Mouse (Mus musculus): ENCODE data around the gene Zfp61. TPM values are rescaled to one million over a fixed set of nuclear protein-coding genes. Genes with fewer than 3 reads are reported as not detected.

The Zfp61 gene
- polyA plus RNA-seq, 1 experiment from 2014 or later = 58.8 TPM

GRCm38 (mm10) chr7:24315726-24316566, 14.9 kb upstream of the Zfp61 start:
- ATAC-seq (replicated peaks; ENCODE audit: insufficient number of reproducible peaks, low FRiP score, low TSS enrichment, low read depth) (no peak; the same call in none of the 2 replicates), DNase-seq (ENCODE audit: low spot score) (no peak)
- 33% methylated on average over 29 of the region's 29 CpGs for WGBS

GRCm38 (mm10) chr7:24299823-24300481, 1.1 kb downstream of the Zfp61 start:
- H3K9ac ChIP-seq (replicated peaks; ENCODE audit: low read length) = peak overlapping the region; percentile 77
- peak overlapping the region; percentile 50 for H3K4me3 ChIP-seq (ENCODE audit: low read depth, low read length)
- H3K27ac ChIP-seq (replicated peaks; ENCODE audit: low read depth, low read length) = peak overlapping the region; percentile 87
- no peaks in the 10 kb centered on the region for H3K27me3 ChIP-seq (ENCODE audit: control insufficient read depth, insufficient read depth, low read length)
- under 1% methylated on average over 18 of the region's 18 CpGs for WGBS
- peak overlapping the region; percentile 78 for H3K4me2 ChIP-seq (ENCODE audit: low read depth, low read length)
- no peaks in the 10 kb centered on the region for H3K4me1 ChIP-seq (ENCODE audit: control insufficient read depth, insufficient read depth, low read length)
- peaks cover 14% of the 10 kb centered on the region for H3K36me3 ChIP-seq (replicated peaks; ENCODE audit: control insufficient read depth, insufficient read depth, low read depth, low read length)
- DNase-seq (ENCODE audit: low spot score) = peak; percentile 43
- peak; percentile 32 for ATAC-seq (replicated peaks; ENCODE audit: insufficient number of reproducible peaks, low FRiP score, low TSS enrichment, low read depth)
- H3K9me3 ChIP-seq (replicated peaks; ENCODE audit: control insufficient read depth, low read length) = no peaks in the 10 kb centered on the region

More at GRCm38 (mm10) chr7:24315726-24316566, 14.9 kb upstream of the Zfp61 start:
- Histone ChIP-seq H3K9me3 (replicated peaks; ENCODE audit: control insufficient read depth, low read length) (no peaks in the 10 kb centered on the region), H3K4me1 (ENCODE audit: control insufficient read depth, insufficient read depth, low read length) (no peaks in the 10 kb centered on the region), H3K4me3 (ENCODE audit: low read depth, low read length) (peak overlapping the region; percentile 49), H3K27me3 (ENCODE audit: control insufficient read depth, insufficient read depth, low read length) (no peaks in the 10 kb centered on the region), H3K4me2 (ENCODE audit: low read depth, low read length) (peak overlapping the region; percentile 66), H3K36me3 (replicated peaks; ENCODE audit: control insufficient read depth, insufficient read depth, low read depth, low read length) (no peaks in the 10 kb centered on the region), H3K9ac (replicated peaks; ENCODE audit: low read length) (peak overlapping the region; percentile 79), H3K27ac (replicated peaks; ENCODE audit: low read depth, low read length) (no peak overlapping the region)

GRCm38 (mm10) chr7:24298973-24299708, 1.9 kb downstream of the Zfp61 start:
- WGBS = under 1% methylated on average over 41 of the region's 47 CpGs
- DNase-seq (ENCODE audit: low spot score) (peak; percentile 95), ATAC-seq (replicated peaks; ENCODE audit: insufficient number of reproducible peaks, low FRiP score, low TSS enrichment, low read depth) (peak; percentile 84)
- Histone ChIP-seq H3K4me3 (ENCODE audit: low read depth, low read length) (peak overlapping the region; percentile 50), H3K4me2 (ENCODE audit: low read depth, low read length) (peak overlapping the region; percentile 78), H3K9me3 (replicated peaks; ENCODE audit: control insufficient read depth, low read length) (no peaks in the 10 kb centered on the region), H3K9ac (replicated peaks; ENCODE audit: low read length) (peak overlapping the region; percentile 77), H3K27me3 (ENCODE audit: control insufficient read depth, insufficient read depth, low read length) (no peaks in the 10 kb centered on the region), H3K4me1 (ENCODE audit: control insufficient read depth, insufficient read depth, low read length) (no peaks in the 10 kb centered on the region), H3K36me3 (replicated peaks; ENCODE audit: control insufficient read depth, insufficient read depth, low read depth, low read length) (peaks cover 16% of the 10 kb centered on the region), H3K27ac (replicated peaks; ENCODE audit: low read depth, low read length) (peak overlapping the region; percentile 87)

GRCm38 (mm10) chr7:24298635-24298972, 2.4 kb downstream of the Zfp61 start:
- ATAC-seq (replicated peaks; ENCODE audit: insufficient number of reproducible peaks, low FRiP score, low TSS enrichment, low read depth) = peak; percentile 27; the same call in 1 of the 2 replicates
- Histone ChIP-seq H3K9me3 (replicated peaks; ENCODE audit: control insufficient read depth, low read length) (no peaks in the 10 kb centered on the region), H3K9ac (replicated peaks; ENCODE audit: low read length) (peak overlapping the region; percentile 77), H3K4me2 (ENCODE audit: low read depth, low read length) (peak overlapping the region; percentile 78), H3K4me1 (ENCODE audit: control insufficient read depth, insufficient read depth, low read length) (no peaks in the 10 kb centered on the region), H3K27me3 (ENCODE audit: control insufficient read depth, insufficient read depth, low read length) (no peaks in the 10 kb centered on the region), H3K27ac (replicated peaks; ENCODE audit: low read depth, low read length) (peak overlapping the region; percentile 87), H3K4me3 (ENCODE audit: low read depth, low read length) (peak overlapping the region; percentile 50), H3K36me3 (replicated peaks; ENCODE audit: control insufficient read depth, insufficient read depth, low read depth, low read length) (peaks cover 16% of the 10 kb centered on the region)
- DNase-seq (ENCODE audit: low spot score) = no peak
- WGBS = under 1% methylated on average over 12 of the region's 12 CpGs

- H3K4me2 ChIP-seq (ENCODE audit: low read depth, low read length) = peak overlapping the region; percentile 78; the same call in 1 of the 2 replicates
- H3K27me3 ChIP-seq (ENCODE audit: control insufficient read depth, insufficient read depth, low read length) = no peaks in the 10 kb centered on the region
- H3K4me3 ChIP-seq (ENCODE audit: low read depth, low read length) = peak overlapping the region; percentile 50
- 92% methylated on average over 15 of the region's 15 CpGs for WGBS
- H3K9ac ChIP-seq (replicated peaks; ENCODE audit: low read length) = peak overlapping the region; percentile 77; the same call in 1 of the 2 replicates
- ATAC-seq (replicated peaks; ENCODE audit: insufficient number of reproducible peaks, low FRiP score, low TSS enrichment, low read depth) (no peak), DNase-seq (ENCODE audit: low spot score) (no peak)
- peaks cover 17% of the 10 kb centered on the region for H3K36me3 ChIP-seq (replicated peaks; ENCODE audit: control insufficient read depth, insufficient read depth, low read depth, low read length)
- no peaks in the 10 kb centered on the region for H3K9me3 ChIP-seq (replicated peaks; ENCODE audit: control insufficient read depth, low read length)
- no peak overlapping the region for H3K27ac ChIP-seq (replicated peaks; ENCODE audit: low read depth, low read length)
- H3K4me1 ChIP-seq (ENCODE audit: control insufficient read depth, insufficient read depth, low read length) = no peaks in the 10 kb centered on the region
Measured at GRCm38 (mm10) chr7:24297361-24298095, 3.5 kb downstream of the Zfp61 start.

- no peaks in the 10 kb centered on the region for H3K27me3 ChIP-seq (ENCODE audit: control insufficient read depth, insufficient read depth, low read length)
- DNase-seq (ENCODE audit: low spot score) (no peak), ATAC-seq (replicated peaks; ENCODE audit: insufficient number of reproducible peaks, low FRiP score, low TSS enrichment, low read depth) (no peak)
- no peak overlapping the region for H3K4me3 ChIP-seq (ENCODE audit: low read depth, low read length)
- H3K4me1 ChIP-seq (ENCODE audit: control insufficient read depth, insufficient read depth, low read length) = no peaks in the 10 kb centered on the region
- peaks cover 26% of the 10 kb centered on the region for H3K36me3 ChIP-seq (replicated peaks; ENCODE audit: control insufficient read depth, insufficient read depth, low read depth, low read length)
- no peaks in the 10 kb centered on the region for H3K9me3 ChIP-seq (replicated peaks; ENCODE audit: control insufficient read depth, low read length)
- WGBS = 98% methylated on average over 7 of the region's 7 CpGs
- no peak overlapping the region for H3K4me2 ChIP-seq (ENCODE audit: low read depth, low read length)
- no peak overlapping the region for H3K9ac ChIP-seq (replicated peaks; ENCODE audit: low read length)
- no peak overlapping the region for H3K27ac ChIP-seq (replicated peaks; ENCODE audit: low read depth, low read length)
Measured at GRCm38 (mm10) chr7:24296386-24296785, 4.6 kb downstream of the Zfp61 start.

- Histone ChIP-seq H3K4me1 (ENCODE audit: control insufficient read depth, insufficient read depth, low read length) (no peaks in the 10 kb centered on the region), H3K4me3 (ENCODE audit: low read depth, low read length) (no peak overlapping the region), H3K27ac (replicated peaks; ENCODE audit: low read depth, low read length) (no peak overlapping the region), H3K9ac (replicated peaks; ENCODE audit: low read length) (no peak overlapping the region), H3K27me3 (ENCODE audit: control insufficient read depth, insufficient read depth, low read length) (no peaks in the 10 kb centered on the region), H3K9me3 (replicated peaks; ENCODE audit: control insufficient read depth, low read length) (no peaks in the 10 kb centered on the region), H3K4me2 (ENCODE audit: low read depth, low read length) (no peak overlapping the region), H3K36me3 (replicated peaks; ENCODE audit: control insufficient read depth, insufficient read depth, low read depth, low read length) (peaks cover 35% of the 10 kb centered on the region)
- WGBS = 96% methylated on average over 7 of the region's 7 CpGs
- ATAC-seq (replicated peaks; ENCODE audit: insufficient number of reproducible peaks, low FRiP score, low TSS enrichment, low read depth) (no peak), DNase-seq (ENCODE audit: low spot score) (no peak)
Measured at GRCm38 (mm10) chr7:24295376-24295775, 5.7 kb downstream of the Zfp61 start.
